Mouse (Mus musculus): ENCODE results near the gene Trpm3.

The Trpm3 gene

GRCm38 (mm10) chr19:22303952-22304655, 165.3 kb downstream of the Trpm3 start:
- DNase-seq (ENCODE audit: low spot score in 2 of 2) = peak; percentile 39 to 82

DNA sequence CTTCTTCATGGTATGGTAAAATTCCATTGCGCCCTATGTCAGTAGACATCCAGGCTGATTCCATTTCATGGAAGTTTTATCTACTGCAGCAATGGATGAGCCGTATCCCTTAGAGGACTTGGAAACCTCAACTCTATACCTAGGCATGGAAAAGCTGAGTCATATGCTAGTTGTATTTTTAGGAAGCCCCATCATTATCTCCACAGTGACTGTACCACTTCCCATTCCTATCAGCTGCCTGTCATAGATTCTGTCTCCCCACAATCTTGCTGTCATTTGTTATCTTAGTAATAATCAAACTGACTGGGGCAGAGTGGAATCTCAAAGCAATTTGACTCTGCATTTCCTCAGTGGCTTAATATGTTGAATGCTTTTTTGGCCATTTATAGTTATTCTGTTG, 169.2 kb downstream of the Trpm3 start:
- DNase-seq (ENCODE audit: low spot score in 2 of 2) = no peak

DNA sequence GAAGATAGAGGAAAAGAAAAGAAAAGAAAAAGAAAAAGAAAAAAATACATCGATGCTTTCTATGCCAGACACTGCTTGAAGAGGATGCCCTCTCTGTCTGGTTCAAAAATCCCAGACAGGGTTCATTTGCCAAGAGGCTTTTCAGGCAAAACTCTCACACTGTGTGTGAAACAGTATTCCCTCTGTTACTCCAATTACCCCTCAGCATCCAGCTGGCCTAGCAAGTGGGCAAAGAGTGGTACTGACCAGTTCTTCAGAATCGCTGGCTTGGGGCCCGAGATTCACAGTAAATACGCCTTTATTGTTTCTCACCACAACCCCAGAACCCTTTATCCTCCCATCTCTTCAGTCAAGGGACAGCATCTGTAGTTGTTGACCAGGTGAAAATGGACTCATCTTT, 178.5 kb downstream of the Trpm3 start:
- DNase-seq (ENCODE audit: low spot score in 2 of 2) = peak in 1 of 2 experiments; percentile 15

DNA sequence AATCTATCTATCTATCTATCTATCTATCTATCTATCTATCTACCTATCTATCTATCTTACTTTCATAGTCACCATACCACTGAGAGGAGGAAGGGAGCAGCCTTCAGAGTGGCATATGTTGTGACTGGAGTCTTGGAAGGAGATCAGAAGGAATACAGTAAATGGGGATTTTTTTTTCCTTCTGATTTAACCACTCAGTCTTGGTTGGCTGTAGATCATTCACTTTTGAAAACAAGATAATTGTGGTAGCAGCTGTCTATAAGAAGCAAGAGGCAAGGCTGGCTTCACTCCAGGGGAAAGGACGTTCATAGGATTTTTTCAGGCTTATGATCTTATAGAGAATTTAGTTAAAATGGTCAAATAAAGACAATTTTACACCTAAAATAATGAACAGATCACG, 188.0 kb downstream of the Trpm3 start:
- no peak for DNase-seq (ENCODE audit: low spot score in 2 of 2)

DNA sequence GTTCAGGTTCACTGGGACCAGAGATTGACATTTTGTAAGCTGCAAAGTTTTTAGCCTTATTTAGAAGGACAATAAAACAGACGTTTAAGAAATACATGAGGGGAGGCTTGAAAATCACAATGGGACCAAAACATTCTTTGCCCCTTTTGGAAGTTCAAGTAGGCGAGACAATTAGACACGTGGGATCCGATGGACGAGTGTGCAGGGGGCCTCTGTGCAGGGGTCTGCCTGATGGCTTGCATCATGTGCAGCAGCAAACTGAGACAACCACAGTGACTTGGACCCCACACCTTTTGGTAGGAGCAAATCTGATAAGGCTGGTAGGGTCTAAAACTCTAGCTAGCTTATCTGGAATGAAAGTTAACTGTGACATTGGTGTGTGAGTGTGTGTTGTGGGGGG, 188.4 kb downstream of the Trpm3 start:
- DNase-seq (ENCODE audit: low spot score in 2 of 2) = no peak

GRCm38 (mm10) chr19:22336278-22336677, 197.4 kb downstream of the Trpm3 start:
- DNase-seq (ENCODE audit: low spot score in 2 of 2) = no peak

- peak in 1 of 2 experiments; percentile 35 for DNase-seq (ENCODE audit: low spot score in 2 of 2)
These were observed 198.6 kb downstream of the Trpm3 start for GRCm38 (mm10) chr19:22337468-22337867.

- DNase-seq (ENCODE audit: low spot score in 2 of 2) = no peak
These were observed 200.1 kb downstream of the Trpm3 start for GRCm38 (mm10) chr19:22338927-22339326.

DNA sequence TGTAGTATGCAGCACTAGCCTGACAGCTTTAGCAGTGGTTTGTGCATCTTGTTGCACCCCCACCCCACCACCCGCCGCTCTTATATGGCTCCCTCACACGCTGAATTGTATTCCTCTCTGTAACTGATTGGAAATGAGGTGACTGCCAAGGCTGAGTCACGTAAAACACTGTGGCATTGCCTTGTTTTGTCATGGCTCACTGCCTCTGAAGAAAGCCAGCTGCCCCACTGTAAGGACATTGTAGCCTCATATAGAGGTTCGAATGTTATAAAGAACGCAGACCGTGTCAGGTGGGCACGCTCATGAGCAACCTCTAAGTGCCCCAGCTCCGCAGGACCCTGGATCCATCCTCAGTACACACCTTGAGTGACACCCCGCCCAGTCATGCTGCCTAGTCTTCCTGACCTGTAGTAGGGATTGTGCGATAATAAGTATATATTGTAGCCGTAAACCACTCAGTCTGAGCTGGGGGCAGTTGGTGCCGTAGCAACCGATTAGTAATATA, 215.2 kb downstream of the Trpm3 start:
- no peak for DNase-seq (ENCODE audit: low spot score in 2 of 2)

- DNase-seq (ENCODE audit: low spot score in 2 of 2) = no peak
These were observed 248.0 kb downstream of the Trpm3 start for GRCm38 (mm10) chr19:22386890-22387289.

- DNase-seq (ENCODE audit: low spot score in 2 of 2) = no peak
These were observed 255.9 kb downstream of the Trpm3 start for GRCm38 (mm10) chr19:22394700-22395099.

- no peak for DNase-seq (ENCODE audit: low spot score in 2 of 2)
These were observed 265.2 kb downstream of the Trpm3 start for GRCm38 (mm10) chr19:22404049-22404448.

DNA sequence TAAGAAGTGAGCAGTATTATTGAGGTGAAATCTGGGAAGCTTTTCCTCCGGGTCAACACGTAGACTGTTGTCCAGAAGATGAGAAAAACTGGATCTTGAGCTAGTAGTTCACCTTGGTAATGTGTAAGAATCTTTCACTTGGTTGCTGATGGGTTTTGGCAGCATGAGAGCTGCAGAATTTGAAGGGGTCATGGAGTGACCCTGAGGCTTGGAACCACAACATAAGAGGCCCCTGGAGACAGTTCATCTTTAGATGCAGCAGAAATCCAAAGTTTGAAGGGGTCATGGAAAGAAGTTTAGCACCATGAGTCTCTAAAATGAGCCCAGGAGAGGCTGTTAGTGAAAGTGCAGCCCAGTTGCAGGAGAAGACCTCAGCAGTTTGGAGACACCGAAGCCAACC, 279.4 kb downstream of the Trpm3 start:
- DNase-seq (ENCODE audit: low spot score in 2 of 2) = no peak

DNA sequence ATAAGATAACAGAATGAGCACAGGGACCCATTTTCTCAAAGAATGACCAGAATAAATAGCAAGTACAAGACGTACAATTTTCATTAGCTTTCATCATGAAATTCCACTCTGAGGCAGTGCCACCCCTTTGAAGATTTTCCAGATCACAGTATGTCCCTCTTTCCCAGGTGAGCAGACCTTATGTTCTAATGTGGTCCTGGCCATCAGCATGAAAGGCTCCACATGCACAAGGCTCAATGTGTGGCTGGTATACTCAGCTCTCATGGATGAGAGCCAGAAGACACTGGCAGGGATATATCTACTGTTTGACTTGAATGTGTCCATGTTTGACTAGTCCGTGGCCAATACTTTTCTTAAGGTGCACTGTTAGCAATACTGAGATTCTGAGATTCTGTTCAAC, 298.4 kb downstream of the Trpm3 start:
- DNase-seq (ENCODE audit: low spot score in 2 of 2) = no peak

- peak; percentile 10 to 27 for DNase-seq (ENCODE audit: low spot score in 2 of 2)
These were observed 308.8 kb downstream of the Trpm3 start for GRCm38 (mm10) chr19:22447418-22448339.

- no peak for DNase-seq (ENCODE audit: low spot score in 2 of 2)
These were observed 309.8 kb downstream of the Trpm3 start for GRCm38 (mm10) chr19:22448340-22449288.

DNA sequence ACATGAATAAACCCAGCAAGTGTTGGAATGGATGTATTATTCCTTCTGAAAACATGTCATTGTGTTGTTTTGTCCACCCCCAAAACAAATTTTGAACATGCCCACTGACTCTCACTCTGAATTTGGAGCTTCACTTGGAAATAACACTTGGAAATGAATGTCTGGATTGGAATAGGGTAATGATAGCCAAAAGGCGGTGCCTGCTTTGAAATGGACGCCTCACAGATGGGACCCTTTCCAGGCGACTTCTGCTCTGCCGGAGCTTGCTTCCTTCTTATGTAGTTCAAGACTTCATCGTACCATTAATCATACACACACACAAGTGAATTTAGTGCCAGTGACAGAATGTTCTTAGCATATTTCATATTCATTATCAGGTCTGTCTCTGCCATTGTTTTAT, 312.4 kb downstream of the Trpm3 start:
- no peak for DNase-seq (ENCODE audit: low spot score in 2 of 2)

GRCm38 (mm10) chr19:22456935-22457334, 318.1 kb downstream of the Trpm3 start:
- DNase-seq (ENCODE audit: low spot score in 2 of 2) = no peak

DNA sequence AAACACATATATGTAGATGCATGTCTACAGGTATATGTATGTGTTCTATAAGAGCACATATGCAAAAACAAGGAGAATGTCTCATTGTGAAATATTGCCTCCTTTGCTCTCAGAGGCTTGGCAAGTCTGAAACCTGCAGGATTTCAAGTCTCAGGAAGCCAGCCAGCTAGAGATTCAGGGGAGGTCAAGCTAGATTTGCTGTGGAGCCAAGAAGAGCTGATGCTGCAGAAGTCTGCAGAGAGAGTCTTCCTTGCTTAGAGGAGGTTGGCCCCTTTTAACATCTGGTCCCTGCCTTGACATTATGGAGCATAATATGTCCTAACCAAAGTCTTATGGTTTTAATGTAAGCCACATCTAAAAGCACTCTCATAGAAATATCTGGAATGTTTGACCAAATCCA, 323.2 kb downstream of the Trpm3 start:
- no peak for DNase-seq (ENCODE audit: low spot score in 2 of 2)

DNA sequence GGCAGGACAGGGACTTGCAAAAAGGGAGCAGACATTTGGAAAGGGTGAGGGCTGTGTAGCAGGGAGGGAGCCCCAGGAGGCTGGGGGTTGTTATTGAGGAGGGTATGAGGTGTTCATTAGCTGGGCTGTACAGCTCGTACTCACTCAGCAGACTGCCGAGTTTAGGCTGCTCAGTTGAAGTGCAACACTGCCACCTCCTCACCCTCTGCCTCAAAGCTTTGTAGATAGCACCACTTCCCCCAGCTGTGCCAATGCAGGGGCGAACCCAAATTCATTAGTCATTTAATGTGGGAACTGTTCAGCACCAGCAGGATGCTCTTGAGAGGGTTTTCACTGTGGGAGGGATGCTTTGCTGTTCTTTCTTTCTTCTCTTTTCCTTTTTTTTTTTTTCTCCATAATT, 324.7 kb downstream of the Trpm3 start:
- peak in 1 of 2 experiments; percentile 22 for DNase-seq (ENCODE audit: low spot score in 2 of 2)

GRCm38 (mm10) chr19:22469608-22470007, 330.8 kb downstream of the Trpm3 start:
- no peak for DNase-seq (ENCODE audit: low spot score in 2 of 2)
